Comparison of ENCODE assay signal across 14 mouse cellular contexts in genomic region chr7:51914132-51914531, GRCm38 (mm10). TPM values are rescaled to one million over a fixed set of nuclear protein-coding genes. Genes with fewer than 3 reads are reported as not detected.
A peak's percentile ranks its signal among the peaks of the same experiment; 100 is the strongest.
DNase-seq lines count a peak whose midpoint lies in the region; ATAC-seq and TF ChIP-seq lines count a peak whose summit lies in the region.
"Had no signal": no experiment of that assay in that cellular context is flagged by ENCODE, and none has a peak within 500 bp of the region (broad histone marks: within the 10 kb centered on the region; RNA-seq: fewer than 3 reads in every experiment).

No protein-coding gene starts in this region.

- H3K9me3 ChIP-seq in heart, embryonic 11.5 days (replicated peaks; ENCODE audit: control insufficient read depth, low read length): no peaks in the 10 kb centered on the region
- H3K9me3 ChIP-seq in neural tube, embryonic 11.5 days (ENCODE audit: control insufficient read depth, low read length): no peaks in the 10 kb centered on the region
- no peaks in the 10 kb centered on the region for H3K9me3 ChIP-seq in heart, postnatal 0 days (replicated peaks; ENCODE audit: control insufficient read depth, low read length)
- H3K9me3 ChIP-seq: lung, embryonic 15.5 days had no signal

- H3K36me3 ChIP-seq in heart, embryonic 11.5 days (ENCODE audit: control insufficient read depth, insufficient read depth, low read length): no peaks in the 10 kb centered on the region
- no peaks in the 10 kb centered on the region for H3K36me3 ChIP-seq in neural tube, embryonic 11.5 days (ENCODE audit: control insufficient read depth, insufficient read depth, low read length)
- no peaks in the 10 kb centered on the region for H3K36me3 ChIP-seq in heart, postnatal 0 days (replicated peaks; ENCODE audit: control insufficient read depth, insufficient read depth, low read length)
- H3K36me3 ChIP-seq: lung, embryonic 15.5 days had no signal

- ATAC-seq in heart, embryonic 11.5 days (replicated peaks; ENCODE audit: insufficient number of reproducible peaks, low FRiP score, low TSS enrichment): 0 out of 2 replicates have a peak, but pooled peaks have one; percentile 42
- ATAC-seq in neural tube, embryonic 11.5 days (ENCODE audit: insufficient read depth, low FRiP score, low TSS enrichment): no peak
- ATAC-seq in heart, postnatal 0 days (ENCODE audit: insufficient read depth, low read depth): peak; percentile 39; the same call in 1 of the 2 replicates
- ATAC-seq: hindbrain, postnatal 0 days had no signal

- 48% methylated on average over 2 of the region's 2 CpGs for WGBS in heart, embryonic 11.5 days (ENCODE audit: insufficient replicate concordance)
- WGBS in neural tube, embryonic 11.5 days: 41% methylated on average over 2 of the region's 2 CpGs
- WGBS in heart, postnatal 0 days: 57% methylated on average over 2 of the region's 2 CpGs
- 98% methylated on average over 2 of the region's 2 CpGs for WGBS in cerebellum, adult 2 months

- H3K9ac ChIP-seq in heart, embryonic 11.5 days (ENCODE audit: low read depth, low read length): no peak overlapping the region
- no peak overlapping the region for H3K9ac ChIP-seq in neural tube, embryonic 11.5 days (ENCODE audit: low read length)
- H3K9ac ChIP-seq in heart, postnatal 0 days (replicated peaks; ENCODE audit: low read depth, low read length): no peak overlapping the region
- H3K9ac ChIP-seq: lung, embryonic 15.5 days had no signal

- H3K4me1 ChIP-seq in heart, embryonic 11.5 days (ENCODE audit: control insufficient read depth, insufficient read depth, low read length): peaks cover 6% of the 10 kb centered on the region; the same call in 1 of the 2 replicates
- no peaks in the 10 kb centered on the region for H3K4me1 ChIP-seq in neural tube, embryonic 11.5 days (ENCODE audit: control insufficient read depth, insufficient read depth, low read length)
- peaks cover 9% of the 10 kb centered on the region for H3K4me1 ChIP-seq in heart, postnatal 0 days (ENCODE audit: control insufficient read depth, insufficient read depth)
- H3K4me1 ChIP-seq in cerebellum, adult 2 months (ENCODE audit: control insufficient read depth, insufficient read depth, low read length): peaks cover 4% of the 10 kb centered on the region

- H3K4me2 ChIP-seq in heart, embryonic 11.5 days: no peak overlapping the region
- no peak overlapping the region for H3K4me2 ChIP-seq in neural tube, embryonic 11.5 days (ENCODE audit: low read depth)
- H3K4me2 ChIP-seq in heart, postnatal 0 days (ENCODE audit: low read depth, low read length): no peak overlapping the region
- H3K4me2 ChIP-seq: lung, embryonic 15.5 days had no signal

- H3K27me3 ChIP-seq in heart, embryonic 11.5 days (ENCODE audit: control insufficient read depth, insufficient read depth, low read length): no peaks in the 10 kb centered on the region
- no peaks in the 10 kb centered on the region for H3K27me3 ChIP-seq in neural tube, embryonic 11.5 days (ENCODE audit: control insufficient read depth, insufficient read depth, low read length)
- no peaks in the 10 kb centered on the region for H3K27me3 ChIP-seq in heart, postnatal 0 days (ENCODE audit: control insufficient read depth, insufficient read depth, low read length)
- H3K27me3 ChIP-seq in cerebellum, adult 2 months (ENCODE audit: control insufficient read depth, insufficient read depth, low read length): no peaks in the 10 kb centered on the region
- H3K27me3 ChIP-seq: lung, embryonic 15.5 days had no signal

- no peak for TF ChIP-seq EP300 in heart, postnatal 0 days (IDR thresholded peaks at IDR 0.05; ENCODE audit: low read depth)

- no peak for TF ChIP-seq CTCF in heart, postnatal 0 days (IDR thresholded peaks at IDR 0.05; ENCODE audit: low read depth)
- no peak for TF ChIP-seq CTCF in cerebellum, adult 2 months (IDR thresholded peaks at IDR 0.05; ENCODE audit: borderline replicate concordance, insufficient read depth, low read depth, low read length)

- DNase-seq in heart, adult 11 months: no peak
- peak; percentile 15 for DNase-seq in neural tube, embryonic 11.5 days (ENCODE audit: low spot score)
- DNase-seq in neural tube, embryonic 10.5 days (ENCODE audit: extremely low spot score, low spot score): no peak
- DNase-seq in heart, postnatal 0 days (ENCODE audit: low spot score): no peak
- no peak for DNase-seq in cerebellum, adult 2 months
- DNase-seq in kidney, adult 18-20 months: no peak
- no peak for DNase-seq in cerebellum, adult 9-10 months
- DNase-seq: adrenal gland, postnatal 25 days; kidney, postnatal 25 days; liver; right cerebral cortex, postnatal 14 days had no signal

- 0 out of 2 replicates have a peak overlapping the region, but pooled peaks have one; percentile 50 for H3K27ac ChIP-seq in heart, embryonic 11.5 days (ENCODE audit: low read depth, low read length)
- no peak overlapping the region for H3K27ac ChIP-seq in neural tube, embryonic 11.5 days (ENCODE audit: low read depth, low read length)
- H3K27ac ChIP-seq in heart, postnatal 0 days (ENCODE audit: low read depth): peak overlapping the region; percentile 66; the same call in 1 of the 2 replicates
- H3K27ac ChIP-seq in cerebellum, adult 2 months (ENCODE audit: insufficient read depth, low read length): no peak overlapping the region
- H3K27ac ChIP-seq: hindbrain, postnatal 0 days had no signal

- H3K4me3 ChIP-seq in heart, embryonic 11.5 days (ENCODE audit: low read depth, low read length): no peak overlapping the region
- no peak overlapping the region for H3K4me3 ChIP-seq in neural tube, embryonic 11.5 days (ENCODE audit: low read depth, low read length)
- H3K4me3 ChIP-seq in heart, postnatal 0 days (ENCODE audit: low read depth, low read length): no peak overlapping the region
- no peak overlapping the region for H3K4me3 ChIP-seq in cerebellum, adult 2 months (replicated peaks; ENCODE audit: insufficient read depth, low read depth, low read length)
- H3K4me3 ChIP-seq: lung, embryonic 15.5 days had no signal

- no peak for TF ChIP-seq POLR2A in cerebellum, adult 2 months (IDR thresholded peaks at IDR 0.05; ENCODE audit: borderline replicate concordance, insufficient read depth, low read length)

RNA-seq across cellular contexts. Expression of gene Fancf, which starts 52.1 kb away (rescaled TPM):
- polyA plus RNA-seq in heart, embryonic 11.5 days (2014; fragmentation: Nextera tagmentation; extraction: Ambion mirVana): 8.3 and 8.6 TPM in 2 replicates
- 14.7 and 17.3 TPM in 2 replicates for polyA plus RNA-seq in neural tube, embryonic 11.5 days (2014; fragmentation: Nextera tagmentation; extraction: Ambion mirVana)
- total RNA-seq in heart, postnatal 0 days (2014; rRNA removed; ENCODE audit: low replicate concordance): 7.6 and 8.8 TPM in 2 replicates
- 3.0 and 3.1 TPM in 2 replicates for polyA plus RNA-seq in heart, postnatal 0 days (2015; fragmentation: Nextera tagmentation; extraction: Ambion mirVana)
- polyA plus RNA-seq in cerebellum, adult 2 months (2012; rRNA removed): 6.1 and 6.9 TPM in 2 replicates

RNA-seq across cellular contexts. Expression of gene Gas2, which starts 52.3 kb away (rescaled TPM):
- 8.8 and 9.9 TPM in 2 replicates for polyA plus RNA-seq in heart, embryonic 11.5 days (2014; fragmentation: Nextera tagmentation; extraction: Ambion mirVana)
- 49.0 and 58.7 TPM in 2 replicates for polyA plus RNA-seq in neural tube, embryonic 11.5 days (2014; fragmentation: Nextera tagmentation; extraction: Ambion mirVana)
- 6.1 and 6.6 TPM in 2 replicates for total RNA-seq in heart, postnatal 0 days (2014; rRNA removed; ENCODE audit: low replicate concordance)
- 5.5 and 5.8 TPM in 2 replicates for polyA plus RNA-seq in heart, postnatal 0 days (2015; fragmentation: Nextera tagmentation; extraction: Ambion mirVana)
- 9.8 and 11.1 TPM in 2 replicates for polyA plus RNA-seq in cerebellum, adult 2 months (2012; rRNA removed)

Comparison
In these comparisons a context has a peak if more than half of its experiments do, and no peak if none do; other contexts are left out.
1. H3K27ac ChIP-seq: peak in heart, embryonic 11.5 days (single experiment) and heart, postnatal 0 days (single experiment); none in neural tube, embryonic 11.5 days (single experiment) and cerebellum, adult 2 months (single experiment).